Mouse (Mus musculus): ENCODE results near the gene Rab3il1.

DNA sequence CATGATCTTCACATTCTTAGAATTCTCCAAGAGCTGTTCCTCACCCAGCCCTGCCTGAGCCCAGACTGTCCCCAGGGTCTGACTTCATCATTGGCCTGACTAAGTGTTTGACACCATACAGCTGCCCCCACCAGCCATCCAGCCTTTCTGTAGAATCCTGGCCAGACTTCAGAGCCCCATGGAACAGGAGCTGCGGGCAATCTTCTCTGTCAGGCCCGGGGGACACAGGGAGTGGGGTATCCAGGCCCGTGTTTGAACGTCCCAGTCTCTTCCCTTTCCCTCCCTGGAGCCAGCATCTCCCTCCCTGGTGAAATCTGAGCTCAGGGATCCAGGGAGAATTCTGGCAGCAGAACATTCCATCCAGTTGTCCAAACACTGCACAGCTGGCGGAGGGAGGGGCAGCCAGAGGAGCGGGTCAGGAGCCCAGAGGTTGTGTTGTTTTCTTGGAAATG lies 11.4 kb downstream of the Rab3il1 start:
- no peak for TF ChIP-seq POLR2A (IDR thresholded peaks at IDR 0.05; ENCODE audit: extremely low read depth, insufficient read depth, low read length)
- TF ChIP-seq CTCF (IDR thresholded peaks at IDR 0.05; ENCODE audit: extremely low read depth, insufficient read depth, low read length): no peak
